Mouse (Mus musculus): ENCODE measurements around the gene Map3k1.
"Not testable (repeated sequence)": the region's sequence is repeated elsewhere in the genome, so short reads cannot be mapped to it uniquely, and the experiment has no call there.

The Map3k1 gene

GRCm38 (mm10) chr13:111741991-111742615 lies 66.7 kb downstream of the Map3k1 start:
- no peak for DNase-seq (ENCODE audit: low spot score)

- DNase-seq (ENCODE audit: low spot score), result no peak
These were observed 67.4 kb downstream of the Map3k1 start for GRCm38 (mm10) chr13:111741204-111741990.

- DNase-seq (ENCODE audit: low spot score), result no peak
These were observed 81.9 kb downstream of the Map3k1 start for GRCm38 (mm10) chr13:111726898-111727297.

GRCm38 (mm10) chr13:111725165-111726077 lies 83.4 kb downstream of the Map3k1 start:
- DNase-seq (ENCODE audit: low spot score), result peak; percentile 97

- no peak for DNase-seq (ENCODE audit: low spot score)
These were observed 84.0 kb downstream of the Map3k1 start for GRCm38 (mm10) chr13:111724811-111725164.

GRCm38 (mm10) chr13:111719726-111720125 lies 89.1 kb downstream of the Map3k1 start:
- no peak for DNase-seq (ENCODE audit: low spot score)

GRCm38 (mm10) chr13:111710531-111710930 lies 98.3 kb downstream of the Map3k1 start:
- DNase-seq (ENCODE audit: low spot score), result no peak

- not testable (repeated sequence) for DNase-seq (ENCODE audit: low spot score)
These were observed 104.8 kb downstream of the Map3k1 start for GRCm38 (mm10) chr13:111703952-111704351.

- no peak for DNase-seq (ENCODE audit: low spot score)
These were observed 105.4 kb downstream of the Map3k1 start for GRCm38 (mm10) chr13:111703396-111703795.
